Mouse (Mus musculus) mature B cell (primary cell): ENCODE measurements around the gene Cacng2.

Source experiments
- in situ Hi-C: fragments of 300-500 bp; cut with MboI; formaldehyde crosslinking; loops from 2 replicates; pipeline ENCODE4 v1.14.3; 2019

Cacng2 gene

DNA sequence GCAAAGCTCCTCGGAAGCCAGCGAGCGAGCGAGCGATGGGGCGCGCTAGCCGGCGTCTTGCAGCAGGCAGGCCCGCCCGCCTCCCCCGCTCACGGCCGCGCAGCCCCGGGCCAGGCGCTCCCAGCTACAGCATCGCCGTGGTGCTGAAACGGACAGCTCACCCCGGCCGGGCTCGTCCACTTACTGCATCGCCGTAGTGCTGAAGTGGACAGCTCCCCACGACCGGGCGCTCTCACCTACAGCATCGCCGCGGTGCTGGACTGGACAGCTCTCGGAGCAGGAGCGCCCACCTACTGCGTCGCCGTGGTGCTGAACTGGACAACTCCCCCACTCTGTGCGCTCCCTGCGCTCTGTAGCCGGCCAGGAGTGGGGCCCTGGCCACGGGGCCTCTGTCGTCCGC is at the start of gene Cacng2:
Gene Cacng2, minus strand, starts transcription at position 325 of the 400 bp plus-strand sequence.
- in situ Hi-C loops, result no loop called here

DNA sequence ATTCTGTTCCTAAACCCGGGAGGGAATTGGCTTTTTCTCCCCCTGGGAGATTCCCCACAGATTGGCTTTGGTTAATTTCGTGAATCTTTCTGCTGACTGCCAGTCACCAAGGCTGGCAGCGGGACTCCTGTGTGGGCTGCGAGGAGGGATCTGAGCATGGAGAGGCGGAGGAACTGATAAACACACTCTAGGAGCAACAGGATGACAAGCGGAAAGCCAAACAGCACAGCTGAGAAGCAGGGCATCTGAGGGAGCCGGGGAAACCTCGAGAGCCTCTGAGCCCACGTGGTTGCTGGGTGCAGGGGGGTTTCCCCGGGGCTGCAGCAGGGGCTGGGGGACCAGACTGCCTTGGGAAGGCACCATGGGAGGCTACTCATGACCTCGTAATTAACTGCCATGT is 49.7 kb upstream of the Cacng2 start:
- in situ Hi-C loops, result no loop called here

DNA sequence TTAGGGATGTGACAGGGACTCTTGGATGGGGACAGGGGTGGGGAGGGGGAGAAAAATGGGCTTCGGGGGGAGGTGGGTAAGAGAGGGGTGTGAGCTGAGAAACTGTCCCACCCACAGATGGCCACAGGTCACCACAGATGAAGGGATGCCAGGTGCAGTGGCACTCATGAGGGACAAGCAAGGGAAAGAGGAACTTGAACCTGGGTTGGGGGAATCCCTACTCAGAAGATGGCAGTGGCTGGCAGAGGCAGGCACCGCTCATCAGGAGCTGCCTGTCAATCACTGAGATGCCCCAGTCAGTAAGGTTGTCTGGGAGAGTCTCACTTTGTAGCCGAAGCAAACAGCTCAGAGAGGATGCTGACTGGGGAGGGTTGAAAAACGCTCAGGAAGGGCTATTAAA is 45.5 kb upstream of the Cacng2 start:
- in situ Hi-C loops, result no loop called here

DNA sequence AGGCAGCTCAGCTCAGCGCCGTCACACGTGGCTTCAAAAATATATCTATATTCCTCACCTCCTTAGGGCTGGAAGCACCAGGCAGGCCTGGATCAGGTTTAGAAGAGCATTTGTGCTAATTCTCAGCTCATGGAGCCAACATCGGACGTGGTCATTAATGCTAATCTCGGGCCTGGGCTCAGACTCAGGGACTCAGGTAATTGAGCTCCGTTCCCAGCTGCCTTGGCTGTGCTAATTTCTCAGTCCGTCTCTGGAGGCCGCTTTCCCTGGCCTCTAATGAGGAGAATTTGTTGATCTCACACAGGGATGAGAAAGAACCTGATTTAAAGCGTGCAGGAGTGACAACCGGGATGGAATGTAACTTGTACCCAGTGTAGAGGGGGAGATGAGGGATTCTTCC is 44.6 kb upstream of the Cacng2 start:
- in situ Hi-C loops, result no loop called here

DNA sequence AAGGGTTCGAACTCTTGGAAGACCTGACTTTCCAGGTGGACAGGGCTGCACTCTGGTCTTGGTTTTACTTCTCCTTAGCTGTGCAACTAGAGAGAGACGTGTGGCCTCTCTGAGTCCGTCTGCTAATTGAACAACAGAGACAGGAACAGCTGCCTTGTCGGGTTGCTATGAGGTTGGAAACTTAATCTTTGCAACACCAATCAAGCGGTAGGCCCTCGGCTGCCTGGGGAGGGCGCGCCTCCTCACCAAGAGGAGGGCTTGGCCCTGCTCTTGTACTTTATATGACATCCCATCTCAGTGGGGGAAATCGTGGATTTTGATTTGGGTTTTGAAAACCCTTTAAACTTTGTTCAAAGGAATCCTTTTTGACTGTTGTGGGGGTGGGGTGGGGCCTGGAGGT is 42.1 kb upstream of the Cacng2 start:
- in situ Hi-C loops, result no loop called here

DNA sequence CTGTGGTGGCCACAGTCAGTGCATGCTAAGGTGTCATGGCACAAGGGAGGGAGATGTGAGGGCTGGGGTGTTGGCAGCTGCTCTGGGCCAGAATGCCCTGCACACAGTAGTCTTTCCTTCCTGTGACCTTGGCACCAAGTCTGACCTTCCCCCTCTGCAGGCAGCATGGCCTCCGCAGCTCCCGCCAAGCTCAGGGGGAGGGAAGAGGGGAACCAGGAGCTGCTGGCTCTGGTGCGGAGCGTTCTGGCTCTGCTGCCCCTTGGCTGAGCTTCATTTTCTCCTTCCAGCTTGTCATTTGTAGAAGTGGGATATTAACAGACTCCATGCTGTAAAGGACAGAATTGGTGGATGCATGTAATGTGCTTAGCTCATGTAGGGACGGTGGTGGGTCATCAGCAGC is 38.5 kb upstream of the Cacng2 start:
- in situ Hi-C loops, result no loop called here

DNA sequence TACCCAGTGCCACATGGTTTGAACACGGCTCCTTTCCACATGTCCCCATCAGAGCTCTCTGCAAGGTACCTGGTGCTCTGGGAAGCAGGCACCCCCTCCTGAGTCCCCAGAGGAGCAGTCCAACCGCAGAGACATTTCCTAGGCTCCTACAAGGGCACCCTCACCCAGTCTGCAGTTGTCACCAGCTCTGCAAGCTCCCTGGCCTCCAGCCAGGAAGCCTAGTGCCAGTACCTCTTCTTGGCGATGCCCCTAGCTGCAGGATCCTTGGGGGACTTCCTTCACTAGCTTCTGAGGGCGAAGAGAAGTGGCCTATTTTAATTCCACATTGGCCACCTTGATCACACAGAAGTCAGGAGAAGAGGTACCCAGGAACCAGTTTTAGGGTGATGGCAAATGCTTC is 38.0 kb upstream of the Cacng2 start:
- in situ Hi-C loops, result no loop called here

DNA sequence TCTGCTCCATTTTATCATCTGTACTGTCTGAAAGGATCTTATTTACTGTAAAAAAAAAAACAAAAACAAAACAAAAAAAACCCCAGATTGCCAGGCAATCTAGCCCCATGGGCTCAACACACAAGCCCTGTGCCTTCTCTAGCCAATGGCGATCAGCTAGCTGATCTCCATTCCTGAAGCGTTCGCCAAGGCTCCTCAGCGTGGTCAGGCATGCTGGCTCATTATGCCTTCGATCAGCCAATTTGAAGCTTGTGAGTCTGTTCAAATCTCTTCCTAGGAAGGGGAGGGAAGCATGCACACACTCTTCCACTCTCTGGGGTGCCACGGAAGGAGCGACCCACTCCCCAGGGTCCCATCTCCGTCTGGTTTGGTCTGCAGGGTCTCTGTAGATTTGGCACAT is 37.5 kb upstream of the Cacng2 start:
- in situ Hi-C loops, result no loop called here

DNA sequence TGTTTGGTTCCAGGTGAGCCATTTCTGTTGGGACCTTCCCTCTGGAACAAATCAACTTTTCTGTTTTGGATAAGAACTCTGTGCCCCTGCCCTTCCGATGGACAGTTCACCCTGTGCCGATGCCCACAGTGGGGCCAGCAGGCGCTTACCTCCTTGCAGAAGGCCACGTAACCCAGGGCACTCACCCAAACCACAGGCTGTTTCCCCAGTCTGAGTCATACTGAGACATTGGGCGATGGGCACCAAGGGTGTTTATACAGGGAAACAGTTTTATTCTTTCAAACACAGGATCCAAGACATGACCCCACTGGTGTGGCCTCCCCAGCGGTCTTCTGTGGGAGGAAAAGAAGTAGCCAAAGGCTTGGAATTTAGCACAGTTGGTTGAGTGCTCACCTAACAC is 35.6 kb upstream of the Cacng2 start:
- in situ Hi-C loops, result no loop called here

DNA sequence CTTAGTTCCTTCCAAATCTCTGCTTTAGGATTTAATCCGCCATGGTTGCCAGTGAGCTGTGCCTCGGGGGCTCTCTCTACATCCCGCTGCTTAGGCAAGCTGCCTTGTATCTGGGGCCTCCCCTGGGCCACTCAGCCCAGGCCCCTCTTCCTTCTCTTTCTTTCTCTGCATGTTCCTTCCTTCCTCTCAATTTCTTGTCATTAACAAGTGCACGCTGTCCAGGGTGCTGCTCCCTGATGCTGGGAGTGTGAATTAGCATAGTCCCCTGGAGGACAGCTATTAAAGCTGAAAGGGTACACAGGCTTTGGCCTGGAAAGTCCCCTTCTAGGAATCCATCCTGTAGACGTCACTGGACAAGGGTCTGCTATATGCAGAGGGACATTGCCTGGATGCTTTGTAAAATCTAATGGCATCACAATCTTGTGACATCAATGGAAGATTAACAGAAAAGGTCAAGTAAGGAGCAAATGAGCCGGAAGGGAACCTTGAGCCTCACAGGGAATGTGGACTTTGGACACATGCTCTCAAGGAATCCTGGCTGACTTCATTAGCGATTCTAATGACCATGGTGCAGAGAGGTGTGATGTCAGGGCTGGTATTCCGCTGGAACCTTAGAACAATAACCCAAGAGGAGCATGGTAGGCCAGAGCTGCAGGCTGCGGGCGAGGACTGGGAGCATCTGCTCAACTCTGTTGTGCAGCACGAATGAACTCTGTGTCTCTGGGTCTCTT is 33.4 kb upstream of the Cacng2 start:
- in situ Hi-C loops, result no loop called here

DNA sequence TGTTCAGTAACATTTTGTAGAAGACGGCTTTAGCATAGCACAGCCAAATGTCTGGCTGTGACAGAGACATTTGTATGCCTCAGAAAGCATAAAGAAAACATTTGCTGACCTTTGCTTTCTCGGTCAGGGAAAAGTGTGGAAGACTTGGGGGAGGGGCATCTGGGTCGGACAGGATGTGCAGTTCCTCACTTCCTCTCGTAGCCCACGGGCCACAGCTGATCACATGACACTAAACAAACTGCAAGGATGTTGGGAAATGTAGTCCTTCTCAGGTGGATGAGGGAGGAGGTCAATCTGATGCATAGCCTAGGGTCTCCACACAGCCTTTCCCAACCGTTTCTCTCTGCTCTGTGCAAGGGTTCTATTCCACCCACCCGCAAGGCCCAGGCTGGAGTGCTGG is 28.7 kb upstream of the Cacng2 start:
- in situ Hi-C loops, result no loop called here

DNA sequence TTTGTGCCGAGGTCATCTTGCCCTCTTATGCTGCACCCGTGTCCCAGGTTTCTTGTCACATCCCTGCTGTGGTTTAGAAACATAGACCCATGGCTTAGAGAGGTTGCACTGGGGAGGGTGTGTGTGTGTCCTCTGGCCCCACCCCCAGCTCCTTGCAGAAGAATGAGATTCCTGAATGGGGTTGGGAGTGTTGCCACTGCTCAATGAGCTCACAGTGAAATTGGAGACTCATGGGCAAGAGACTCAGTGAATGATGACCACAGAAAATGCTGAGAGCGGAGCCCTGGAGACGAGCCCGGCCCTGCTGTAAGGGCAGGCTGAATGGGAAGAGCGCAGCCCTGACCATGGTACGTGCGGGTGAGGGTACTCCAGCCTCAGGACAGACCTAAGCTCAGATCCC is 20.4 kb upstream of the Cacng2 start:
- in situ Hi-C loops, result no loop called here

DNA sequence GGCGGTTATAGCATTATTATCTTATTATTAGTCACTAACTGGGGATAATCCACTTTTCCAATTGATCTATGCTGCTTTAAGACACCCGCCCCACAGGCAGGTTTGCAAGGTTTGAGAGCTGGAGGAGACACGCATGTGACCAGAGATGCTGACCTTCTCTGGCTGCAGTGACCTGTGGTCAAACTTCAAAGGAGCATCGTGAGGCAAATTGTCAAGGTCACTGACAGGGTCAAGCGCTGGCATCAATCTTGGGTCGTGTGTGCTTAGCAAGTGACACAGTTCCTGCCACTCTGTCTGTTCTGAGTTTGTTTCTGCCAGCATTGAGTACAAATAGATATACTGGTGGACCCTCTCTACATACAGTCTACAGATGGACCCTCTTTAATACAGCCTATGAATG is 14.8 kb upstream of the Cacng2 start:
- in situ Hi-C loops, result no loop called here

DNA sequence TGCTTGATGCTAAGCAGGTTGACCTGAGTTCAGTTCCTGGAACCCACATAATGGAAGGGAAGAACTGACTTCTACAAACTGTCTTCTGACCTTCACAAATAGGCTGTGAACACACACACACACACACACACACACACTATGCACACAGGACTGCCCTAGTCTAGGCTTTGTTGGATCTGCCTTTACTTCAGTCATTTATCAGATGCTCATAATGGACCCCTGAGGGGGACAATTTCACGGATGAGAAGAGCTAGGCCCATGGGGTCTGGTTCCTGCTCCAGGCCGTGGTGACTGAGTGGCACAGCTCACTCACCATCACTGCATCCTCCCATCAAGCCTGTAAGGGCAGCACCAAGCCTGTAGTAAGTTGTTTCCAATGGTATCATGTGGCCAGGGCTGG is 13.6 kb upstream of the Cacng2 start:
- in situ Hi-C loops, result no loop called here

DNA sequence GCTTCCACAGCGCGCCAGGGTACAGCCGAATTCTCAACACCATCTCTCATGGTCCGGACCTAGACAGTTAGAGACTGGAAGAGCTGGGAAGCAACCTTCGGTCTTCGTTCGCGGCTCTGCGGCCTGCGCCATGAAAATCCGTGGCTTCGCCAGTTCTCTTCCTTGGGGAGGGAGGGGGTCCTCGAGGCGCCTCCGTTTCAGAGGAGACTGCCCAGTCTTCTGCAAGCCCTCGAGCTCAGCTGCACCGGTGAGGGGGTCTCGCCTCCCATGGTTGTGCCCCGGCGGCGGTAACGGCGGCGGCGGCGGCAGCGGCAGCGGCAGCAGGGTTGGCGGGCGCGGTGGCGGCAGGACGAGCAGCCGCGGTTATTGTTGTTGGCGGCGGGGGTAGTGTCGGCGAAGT is 580 bp downstream of the Cacng2 start:
- in situ Hi-C loops, result no loop called here

DNA sequence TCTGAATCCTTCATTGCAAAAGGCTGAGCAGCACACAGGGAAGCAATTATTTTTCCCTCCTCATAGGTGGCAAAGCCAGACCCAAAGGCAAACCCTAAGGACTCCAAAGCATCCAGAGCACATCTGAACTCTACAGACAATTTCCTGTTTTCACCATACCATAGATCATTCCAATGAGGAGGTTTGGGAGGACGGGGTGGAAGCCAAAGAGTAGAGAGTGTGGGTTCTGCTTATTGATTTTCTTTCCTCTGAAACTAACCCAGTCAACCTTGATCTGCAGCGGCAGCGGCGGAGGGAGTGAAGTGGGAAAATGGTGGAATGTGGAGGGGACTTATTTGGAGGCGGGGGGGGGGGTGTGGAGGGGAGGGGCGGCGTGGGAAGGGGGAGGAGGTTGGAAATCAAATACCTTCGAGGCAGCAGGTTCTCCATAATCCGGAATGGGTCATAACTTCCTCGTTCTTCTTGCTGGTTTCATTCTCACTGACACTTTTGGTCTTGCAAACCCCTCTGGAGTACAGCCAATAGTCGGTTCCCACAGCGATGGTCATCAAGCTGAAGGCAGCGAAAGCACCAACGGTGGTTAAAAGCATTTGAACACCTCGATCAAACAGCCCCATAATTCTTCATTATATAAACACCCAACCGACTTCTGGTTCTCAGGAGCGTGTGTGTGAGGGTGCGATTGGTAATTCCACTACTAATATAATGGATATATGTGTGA is 1.4 kb downstream of the Cacng2 start:
- in situ Hi-C loops, result no loop called here

DNA sequence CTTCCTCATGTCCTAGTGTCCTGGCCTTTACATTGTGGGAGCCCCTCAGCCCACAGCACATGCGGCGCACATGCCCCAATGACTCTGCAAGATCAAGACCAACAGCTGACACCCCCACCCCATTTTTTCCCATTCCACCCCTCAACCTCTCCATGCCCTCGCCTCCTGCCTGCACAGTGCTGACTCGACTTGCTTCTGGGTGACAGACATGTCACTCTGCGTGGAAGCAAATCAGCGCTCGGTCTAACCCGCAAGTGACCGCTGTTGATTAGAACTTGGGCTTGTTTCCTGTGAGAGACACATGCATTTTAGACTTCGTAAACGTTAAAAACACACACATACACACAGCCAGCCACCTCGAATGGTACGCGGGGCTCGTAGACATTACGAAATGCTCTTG is 2.1 kb downstream of the Cacng2 start:
- in situ Hi-C loops, result no loop called here

DNA sequence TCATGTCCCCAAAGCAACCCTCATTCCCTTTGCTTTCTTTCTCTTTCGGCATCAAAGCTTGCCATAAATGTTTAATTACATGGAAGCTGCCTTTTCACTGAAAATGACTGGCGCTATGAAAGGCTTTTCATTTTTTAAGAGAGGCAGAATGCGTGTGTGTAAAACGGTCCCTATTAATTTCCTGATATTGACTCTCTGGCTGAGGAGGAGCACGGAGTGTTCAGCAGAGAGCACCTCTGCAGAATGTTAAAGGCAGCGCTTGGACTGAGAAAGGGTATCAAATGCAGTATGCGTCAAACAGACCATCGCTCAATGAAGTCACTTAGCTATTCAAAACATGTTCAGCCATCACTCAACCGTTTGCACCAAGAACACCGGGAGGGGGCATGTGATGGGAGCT is 2.9 kb downstream of the Cacng2 start:
- in situ Hi-C loops, result no loop called here

DNA sequence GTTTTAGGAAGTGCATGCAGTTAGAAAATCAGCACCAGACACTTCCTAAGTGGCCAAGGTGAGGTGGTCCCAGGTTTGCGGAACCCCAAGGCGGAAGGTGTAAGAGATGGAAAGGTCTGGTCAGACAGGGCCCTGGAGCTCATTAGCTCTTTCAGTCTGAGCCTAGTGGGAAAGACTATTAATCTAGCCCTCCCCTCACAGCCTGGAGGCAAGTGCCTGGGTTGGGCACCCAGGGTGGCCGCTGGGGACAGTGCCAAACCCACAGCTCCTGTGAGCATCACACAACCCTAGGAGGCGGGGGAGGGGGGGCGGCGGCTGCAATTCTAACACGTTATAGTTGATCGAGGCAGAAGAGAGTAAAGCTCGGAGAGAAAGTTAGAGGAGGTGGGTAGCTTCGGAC is 3.6 kb downstream of the Cacng2 start:
- in situ Hi-C loops, result no loop called here

DNA sequence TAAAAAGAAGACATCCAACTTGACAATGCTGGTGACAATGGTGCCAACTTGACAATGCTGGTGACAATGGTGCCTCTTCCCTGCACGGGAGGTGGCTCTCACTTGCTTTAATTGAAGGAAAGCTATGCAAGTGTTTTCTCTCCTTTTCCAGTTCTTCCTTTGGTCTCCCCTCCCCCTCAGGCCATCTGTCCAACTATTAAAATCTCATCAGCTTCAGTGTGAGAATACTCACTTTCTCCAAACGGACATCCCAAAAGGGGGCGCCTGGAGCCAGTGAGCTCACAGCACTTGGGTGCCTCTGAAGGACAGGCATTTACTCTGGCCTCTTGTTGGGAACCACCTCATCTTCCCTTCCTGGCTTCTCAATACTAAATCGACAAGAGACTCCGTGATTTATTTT is 20.3 kb downstream of the Cacng2 start:
- in situ Hi-C loops, result no loop called here

DNA sequence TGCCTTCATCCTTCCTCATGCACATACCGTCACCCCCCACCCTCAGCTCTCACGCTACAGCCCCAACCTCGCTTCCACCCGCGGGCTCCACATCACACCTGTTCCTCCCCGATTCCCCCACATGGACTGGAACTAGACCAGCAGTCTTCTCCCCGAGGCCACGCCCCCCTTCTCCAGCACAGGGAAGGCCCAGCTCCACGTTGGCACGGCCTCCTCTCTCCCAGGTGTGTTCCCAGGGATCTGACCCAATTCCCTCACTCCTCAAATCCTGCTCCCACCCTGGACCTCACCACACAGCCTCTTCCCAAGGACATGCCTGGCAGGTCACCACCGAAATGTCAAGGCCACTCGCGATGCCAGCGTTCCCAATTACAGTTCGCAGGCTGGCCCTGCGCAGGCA is 23.8 kb downstream of the Cacng2 start:
- in situ Hi-C loops, result no loop called here

DNA sequence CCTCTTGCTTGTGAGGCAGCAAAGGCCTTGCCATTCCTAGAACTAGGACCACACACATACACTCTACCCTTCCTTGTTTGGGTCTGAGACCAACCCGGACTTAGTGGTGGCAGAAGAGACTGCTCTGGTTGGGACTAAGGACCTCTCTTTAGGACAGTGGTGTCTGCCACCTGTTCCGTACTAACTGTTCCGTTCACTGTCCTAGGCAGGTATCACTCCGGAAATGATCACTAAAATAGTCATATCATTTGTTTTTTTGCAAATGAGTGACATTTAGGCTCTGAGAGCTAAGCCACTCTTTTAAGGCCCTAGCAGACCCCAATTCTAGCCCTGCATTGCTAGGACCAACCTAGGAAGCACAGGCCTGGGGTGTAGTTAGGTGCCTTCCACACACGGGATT is 26.2 kb downstream of the Cacng2 start:
- in situ Hi-C loops, result no loop called here

DNA sequence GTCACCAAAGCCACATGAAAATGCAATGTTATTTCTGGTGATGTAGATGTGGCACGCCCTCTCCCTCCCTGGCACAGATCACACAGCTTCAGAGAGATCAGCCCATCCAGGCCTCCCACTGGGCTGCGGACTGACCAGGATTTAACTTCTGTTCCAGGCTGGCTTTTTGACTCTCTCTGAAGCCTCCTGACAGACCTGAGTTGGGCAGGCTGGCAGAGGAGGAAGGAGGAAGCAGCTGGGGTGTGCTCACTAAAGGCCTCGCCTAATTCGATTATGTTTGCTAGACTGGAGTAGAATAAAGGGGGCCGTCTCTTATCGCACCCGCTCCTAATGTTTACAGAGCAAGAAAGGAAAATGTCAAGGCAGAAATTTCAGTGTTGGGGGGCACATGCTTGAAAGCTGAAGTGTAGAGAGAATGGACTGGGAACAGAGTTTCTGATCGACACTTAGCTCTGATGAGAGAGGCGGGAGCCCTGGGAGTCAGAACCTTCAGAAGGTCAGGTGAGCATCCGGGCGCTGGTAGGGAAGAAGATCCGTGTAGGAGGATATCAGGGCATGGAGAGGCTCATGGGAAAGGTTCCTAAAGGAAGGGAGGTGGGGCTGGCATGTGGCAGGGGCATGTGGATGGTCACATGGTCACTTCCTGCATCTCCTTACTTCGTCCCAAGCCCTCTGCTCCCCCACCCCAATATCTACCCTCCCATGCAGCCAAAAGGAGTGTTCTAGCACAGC is 36.8 kb downstream of the Cacng2 start:
- in situ Hi-C loops, result no loop called here
